Mouse (Mus musculus) retina, embryonic 14.5 days (tissue): ENCODE results near the gene Bcl2l13.
"Not testable (repeated sequence)": the region's sequence is repeated elsewhere in the genome, so short reads cannot be mapped to it uniquely, and the experiment has no call there.

Source experiments
- DNase-seq: peaks from one replicate; pipeline ENCODE4 v3.0.0-alpha.2; 2015; ENCODE audit warnings: low spot score

The Bcl2l13 gene

DNA sequence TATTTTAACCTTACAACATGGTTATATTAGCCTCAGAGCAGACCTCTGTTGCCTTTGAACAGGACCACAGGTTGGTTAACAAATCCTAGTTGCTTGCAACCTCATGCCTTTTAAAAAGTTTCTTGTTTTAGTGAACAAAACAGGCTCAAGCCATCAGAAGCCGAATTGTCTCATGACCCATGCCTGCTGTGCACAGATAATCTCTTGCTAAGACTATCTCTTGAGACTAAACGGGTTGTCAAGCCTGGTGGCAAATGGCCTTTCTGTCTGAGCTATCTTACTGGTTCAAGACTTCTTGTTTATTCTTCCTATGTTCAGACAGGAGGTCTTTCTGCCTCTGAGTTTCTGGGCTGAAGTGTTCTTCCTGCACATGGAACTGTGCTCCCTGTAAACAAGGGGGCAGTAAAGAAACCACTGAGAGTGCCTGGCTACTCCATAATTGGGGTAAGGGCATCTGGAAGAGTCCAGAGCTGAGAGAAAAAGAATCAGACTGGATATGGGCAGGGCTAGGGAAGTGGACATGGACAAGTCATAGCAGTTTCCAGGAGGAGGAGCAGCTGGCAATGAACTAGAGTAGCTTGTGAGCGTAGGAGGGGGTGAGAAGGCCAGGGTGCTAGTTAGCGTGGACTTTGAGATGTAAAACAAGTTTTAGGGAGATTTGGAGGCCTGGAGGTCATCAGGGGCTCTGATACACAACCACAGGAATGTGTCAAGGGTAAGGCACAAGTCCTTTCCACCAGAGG lies 5.0 kb upstream of the Bcl2l13 start:
- no peak for DNase-seq

DNA sequence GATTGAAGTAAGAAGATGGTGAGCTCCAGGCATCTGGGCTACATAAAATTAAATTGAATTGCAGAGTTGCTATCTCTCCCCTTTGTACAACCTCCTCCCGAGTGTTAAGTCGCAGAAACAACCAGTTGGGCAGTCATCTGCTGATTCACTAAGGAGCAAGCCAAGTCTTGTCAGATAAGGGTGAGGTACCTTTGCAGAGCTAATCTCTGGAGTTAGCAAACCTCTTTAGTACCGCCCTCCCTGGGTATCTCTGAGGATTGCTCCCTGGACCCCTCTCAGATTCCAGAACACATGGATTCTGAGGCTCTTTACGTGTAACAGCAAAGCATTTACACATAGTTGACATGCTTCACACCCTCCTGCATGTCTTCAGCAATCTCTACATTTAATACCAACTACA lies 3.9 kb upstream of the Bcl2l13 start:
- DNase-seq = no peak

DNA sequence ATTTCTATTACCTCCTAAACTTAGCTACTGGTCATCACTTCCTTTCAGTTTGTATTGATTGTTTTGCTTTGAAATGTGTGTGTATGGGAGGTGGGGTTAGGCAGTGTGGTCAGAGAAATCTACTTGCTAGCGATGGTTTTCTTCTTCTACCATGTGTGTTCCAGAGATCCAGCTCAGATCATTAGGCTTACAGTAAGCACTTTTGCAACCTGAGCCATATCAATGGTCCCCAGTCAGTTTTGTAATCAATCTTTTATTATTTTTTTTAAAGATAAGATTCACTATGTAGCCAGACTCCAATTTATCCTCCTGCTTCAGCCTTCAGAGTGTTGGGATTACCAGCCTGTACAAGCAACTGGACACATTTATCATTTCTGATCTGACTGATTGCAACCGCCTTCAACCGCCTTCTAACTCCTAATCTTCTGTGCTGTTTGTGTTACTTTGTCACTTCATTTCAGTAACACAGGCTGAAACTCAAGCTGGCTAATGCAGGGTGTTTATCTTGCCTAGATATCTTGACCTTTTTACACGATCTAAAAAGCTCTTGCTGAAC lies 1.2 kb upstream of the Bcl2l13 start:
- DNase-seq = no peak

DNA sequence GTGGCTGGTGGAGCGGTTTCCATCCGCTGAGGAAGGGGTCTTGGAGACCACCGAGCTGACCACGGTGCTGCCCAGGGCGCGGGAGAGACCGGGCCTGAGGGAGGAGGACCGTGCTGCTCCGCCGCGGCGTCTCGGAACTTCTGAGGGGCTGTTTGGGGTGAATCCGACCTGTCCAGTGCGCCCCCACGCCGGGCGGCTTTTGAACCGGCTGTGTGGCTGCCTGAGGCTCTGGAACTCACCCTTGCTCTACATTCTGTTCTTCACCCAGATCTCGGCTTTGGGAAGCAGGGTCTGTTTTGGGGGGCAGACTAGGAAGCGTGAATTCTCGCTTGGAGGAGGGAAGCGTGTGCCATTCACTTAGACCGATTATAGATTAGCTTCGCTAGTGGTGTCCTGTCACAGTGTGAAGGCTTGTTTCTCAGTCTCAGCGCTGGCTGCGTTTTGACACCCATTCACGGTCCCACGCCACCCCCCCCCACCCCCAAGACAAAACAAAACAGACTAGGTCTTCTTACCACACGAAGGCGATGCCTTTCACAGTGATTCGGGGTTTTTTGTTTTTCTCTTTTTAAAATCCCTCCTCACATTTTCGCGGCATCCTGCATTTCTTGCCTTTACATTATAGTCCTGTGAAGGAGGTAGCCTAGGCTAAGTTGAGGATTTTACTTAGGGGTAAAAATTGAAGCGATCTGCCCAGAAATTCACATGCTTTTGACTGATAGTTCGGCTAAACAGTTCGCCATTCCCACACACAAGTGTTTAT lies 558 bp downstream of the Bcl2l13 start:
- no peak for DNase-seq

DNA sequence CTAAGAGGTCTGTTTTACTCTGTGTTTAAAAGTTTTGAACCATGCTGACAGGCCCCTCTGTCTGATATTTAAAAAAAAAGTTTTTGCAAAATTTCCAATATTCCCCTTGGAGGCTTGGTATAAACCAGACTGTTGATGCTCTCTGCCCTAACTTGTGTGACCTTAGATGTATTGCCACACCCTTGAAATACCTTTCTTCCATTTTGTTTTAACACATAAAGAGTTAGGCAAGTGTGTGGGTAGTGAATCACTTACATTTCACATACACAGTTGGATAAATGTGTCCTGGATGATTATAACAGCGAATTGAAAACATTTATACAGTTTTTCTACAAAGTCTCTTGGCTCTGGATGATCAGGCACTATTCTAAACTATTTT lies 1.1 kb downstream of the Bcl2l13 start:
- DNase-seq = no peak

DNA sequence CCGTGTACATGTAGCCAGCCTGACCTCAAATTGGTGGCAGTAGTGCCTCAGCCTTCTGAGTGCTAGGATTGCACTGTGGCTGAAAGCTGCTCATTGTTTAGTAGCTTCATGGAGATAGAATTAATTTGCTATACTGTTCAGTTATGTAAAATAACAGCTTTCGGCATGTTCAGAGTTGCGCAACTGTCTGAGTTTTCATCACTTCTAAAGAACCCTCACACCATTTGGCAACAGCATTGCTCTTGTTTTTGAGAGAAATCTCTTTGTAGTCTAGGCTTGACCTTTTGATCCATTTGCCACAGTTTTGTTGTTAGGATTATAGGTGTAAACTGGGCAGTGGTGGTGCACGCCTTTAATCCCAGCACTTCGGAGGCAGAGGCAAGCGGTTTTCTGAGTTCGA lies 4.2 kb downstream of the Bcl2l13 start:
- DNase-seq = no peak

DNA sequence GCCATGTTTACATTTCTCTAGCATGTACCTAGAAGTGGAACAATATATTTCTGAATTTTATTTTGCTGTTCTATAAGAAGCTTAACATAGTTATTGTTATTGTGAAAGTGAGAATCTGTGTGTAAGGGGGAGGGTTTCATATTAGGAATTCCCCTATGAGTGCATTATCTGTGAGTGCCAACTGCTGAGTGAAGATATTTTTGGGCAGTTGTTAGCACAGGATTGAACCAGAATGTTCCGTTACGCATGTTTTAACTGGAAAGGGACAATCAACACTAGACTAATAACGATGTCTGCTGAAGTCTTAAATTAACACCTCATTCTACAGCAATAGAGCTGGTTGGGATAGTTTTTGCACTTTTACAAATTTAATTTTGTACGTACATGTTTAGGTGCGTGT lies 5.7 kb downstream of the Bcl2l13 start:
- DNase-seq = no peak

DNA sequence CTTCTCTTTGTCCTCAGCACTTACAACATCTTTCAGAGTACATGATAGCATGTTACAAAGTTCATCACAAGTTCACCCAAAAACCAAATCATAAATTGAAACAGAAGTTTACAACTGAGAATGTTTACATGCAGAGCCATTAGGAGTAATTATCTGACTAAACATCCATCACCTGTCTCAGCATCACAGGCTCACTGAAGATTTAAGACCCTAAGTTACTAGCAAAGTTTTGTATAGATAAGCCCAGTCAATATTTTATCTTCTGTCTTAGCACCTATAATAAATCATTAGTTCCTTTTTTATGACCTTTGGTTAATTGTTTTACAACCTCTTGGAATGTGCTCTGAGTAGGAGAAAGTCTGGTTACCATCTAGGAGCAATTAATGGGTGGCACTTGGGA lies 14.7 kb downstream of the Bcl2l13 start:
- not testable (repeated sequence) for DNase-seq

DNA sequence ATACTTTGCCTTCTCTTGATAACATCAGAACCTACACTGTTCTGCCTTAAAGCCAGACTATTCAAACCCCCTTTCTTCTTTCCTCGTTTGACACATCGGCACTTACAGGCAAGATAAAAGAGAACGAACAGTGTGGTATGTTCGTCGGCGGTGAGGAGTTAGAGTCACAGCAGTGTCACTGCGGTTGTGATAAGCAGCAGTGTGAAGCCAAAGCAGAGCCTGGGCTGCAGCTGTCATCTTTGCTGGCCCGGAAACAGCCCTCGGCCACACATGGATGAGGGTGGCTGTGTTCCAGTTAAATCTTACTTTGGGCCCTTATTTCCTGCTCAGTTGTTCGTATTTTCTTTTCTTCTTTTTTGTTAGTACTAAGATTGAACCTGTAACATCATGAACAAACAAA lies 18.4 kb downstream of the Bcl2l13 start:
- DNase-seq = no peak

DNA sequence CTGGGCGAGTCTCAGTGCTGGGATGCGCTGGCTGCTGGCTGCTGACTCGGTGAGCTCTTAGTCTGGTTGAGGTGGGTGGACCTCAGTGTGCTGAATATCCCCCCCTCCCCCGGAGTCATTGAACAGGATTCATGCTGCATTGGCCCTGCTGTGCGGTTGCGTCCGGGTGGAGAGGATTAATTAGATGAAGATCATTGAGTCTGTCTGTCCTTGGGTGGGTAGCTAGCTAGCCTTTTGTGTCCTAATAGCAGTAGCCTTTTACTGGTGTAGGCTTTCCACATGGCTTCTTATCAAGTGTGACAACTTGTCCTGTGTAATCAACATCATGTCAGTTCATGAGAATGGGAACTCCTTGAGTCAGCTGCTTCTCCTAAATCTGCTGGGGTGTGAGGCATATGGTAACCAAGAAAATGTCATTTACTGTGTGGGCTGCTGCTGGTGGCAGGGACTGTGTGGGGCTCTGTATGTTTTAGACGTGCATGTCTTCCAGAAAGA lies 22.3 kb downstream of the Bcl2l13 start:
- peak; percentile 97 for DNase-seq

DNA sequence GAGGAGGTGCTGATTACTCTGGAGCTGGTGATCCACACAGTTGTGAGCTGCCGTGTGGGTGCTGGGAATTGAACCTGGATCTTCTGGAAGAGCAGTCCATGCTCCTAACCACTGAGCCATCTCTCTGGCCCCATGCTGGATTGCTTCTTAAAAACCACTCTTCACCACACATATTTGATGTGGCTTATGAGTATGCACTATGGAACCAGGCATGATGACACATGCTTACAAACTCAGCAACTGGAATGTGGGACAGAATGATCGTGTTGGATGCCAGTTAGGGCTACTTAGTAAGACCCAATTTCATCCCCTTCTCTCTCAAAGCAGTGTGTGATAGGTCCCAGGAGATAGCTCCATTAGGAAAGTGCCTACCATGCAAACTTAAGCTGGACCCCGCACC lies 24.1 kb downstream of the Bcl2l13 start:
- DNase-seq = no peak

DNA sequence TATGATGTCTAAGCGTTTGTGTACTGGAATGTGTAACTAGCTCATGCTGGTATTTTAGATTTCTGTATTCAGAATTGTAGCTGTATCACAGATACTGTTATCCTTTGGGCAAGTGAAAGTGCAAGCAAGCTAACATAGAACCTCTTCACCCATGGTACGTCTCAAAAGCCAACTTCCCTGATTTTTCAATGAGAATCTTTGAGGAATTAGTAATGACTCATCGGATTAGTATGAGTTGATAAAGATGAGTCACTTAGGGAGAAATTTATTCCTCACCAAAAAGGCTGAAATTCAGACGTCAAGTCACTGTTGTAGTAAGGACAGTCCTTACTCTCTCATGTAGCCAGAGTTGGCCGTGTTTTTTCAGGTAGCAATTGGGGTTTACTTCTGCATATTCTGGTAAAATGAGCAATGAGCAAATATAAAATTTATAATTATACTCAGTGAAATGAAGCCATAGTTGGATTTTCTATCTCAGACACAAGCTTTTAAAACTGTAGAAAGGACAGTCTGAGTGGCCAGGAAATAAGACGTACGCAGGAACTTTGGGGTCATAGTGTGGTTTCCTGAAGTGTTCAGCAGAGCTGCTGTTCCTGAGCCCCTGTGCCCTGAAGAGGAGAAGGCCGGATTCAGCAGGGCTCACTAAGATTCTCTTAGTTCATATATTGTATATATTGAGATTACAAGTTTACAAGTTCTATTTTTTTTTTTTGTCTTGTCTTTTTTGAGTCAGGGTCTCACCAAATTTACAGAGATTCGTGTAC lies 30.2 kb downstream of the Bcl2l13 start:
- no peak for DNase-seq

DNA sequence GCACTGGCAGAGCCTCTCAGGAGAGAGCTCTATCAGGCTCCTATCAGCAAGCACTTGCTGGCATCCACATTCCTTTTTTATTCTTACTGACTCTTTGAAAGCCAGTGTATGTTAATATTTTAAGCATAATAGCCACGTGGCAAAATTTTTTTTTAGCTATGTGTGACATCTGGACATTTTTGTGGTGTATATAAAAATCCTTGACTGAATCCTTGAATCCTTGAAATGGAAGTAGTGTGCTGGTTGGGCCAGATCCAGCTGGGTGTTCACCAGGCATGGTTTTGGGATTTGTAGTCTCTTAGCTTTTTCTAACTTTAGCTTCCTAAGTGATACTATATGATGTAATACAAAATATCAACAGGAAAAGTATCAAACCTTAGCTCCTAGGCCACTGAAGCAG lies 32.8 kb downstream of the Bcl2l13 start:
- no peak for DNase-seq

DNA sequence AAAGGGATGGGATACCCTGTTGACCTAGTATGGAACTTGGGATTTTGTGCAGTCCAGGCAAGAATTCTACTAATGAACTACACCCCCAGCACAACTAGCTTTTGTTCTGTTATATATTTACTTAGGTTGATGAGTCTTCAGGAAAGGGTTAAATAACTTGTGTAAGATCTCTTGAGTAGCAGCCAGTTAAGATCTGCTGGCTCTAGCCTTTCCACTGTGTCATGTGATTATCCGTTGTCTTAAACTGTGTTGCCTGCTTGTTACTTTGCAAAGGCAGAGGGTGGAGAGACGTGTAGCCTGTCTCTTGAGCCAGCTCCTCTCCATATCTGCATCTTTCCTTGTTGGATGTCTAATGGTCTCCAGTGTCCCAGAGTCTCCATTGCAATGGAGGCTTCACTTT lies 35.3 kb downstream of the Bcl2l13 start:
- DNase-seq = no peak

DNA sequence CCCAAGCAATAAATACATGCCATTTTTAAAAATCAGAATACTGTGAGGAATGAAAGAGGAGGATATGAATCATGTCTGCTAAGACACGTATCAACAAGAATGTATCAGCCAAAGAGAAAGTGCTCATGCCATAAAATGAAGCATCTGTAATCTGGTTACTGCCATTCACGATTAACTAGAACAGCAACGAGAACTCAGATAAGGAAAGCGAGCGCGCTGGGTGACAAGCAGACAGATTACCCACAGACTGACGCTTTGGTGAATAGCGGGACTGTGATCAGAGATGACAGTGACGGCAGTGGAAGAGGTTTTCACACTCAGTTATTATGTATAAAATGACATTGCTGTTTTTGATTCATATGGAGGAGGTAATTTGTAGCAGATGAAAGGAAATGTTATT lies 37.9 kb downstream of the Bcl2l13 start:
- no peak for DNase-seq

DNA sequence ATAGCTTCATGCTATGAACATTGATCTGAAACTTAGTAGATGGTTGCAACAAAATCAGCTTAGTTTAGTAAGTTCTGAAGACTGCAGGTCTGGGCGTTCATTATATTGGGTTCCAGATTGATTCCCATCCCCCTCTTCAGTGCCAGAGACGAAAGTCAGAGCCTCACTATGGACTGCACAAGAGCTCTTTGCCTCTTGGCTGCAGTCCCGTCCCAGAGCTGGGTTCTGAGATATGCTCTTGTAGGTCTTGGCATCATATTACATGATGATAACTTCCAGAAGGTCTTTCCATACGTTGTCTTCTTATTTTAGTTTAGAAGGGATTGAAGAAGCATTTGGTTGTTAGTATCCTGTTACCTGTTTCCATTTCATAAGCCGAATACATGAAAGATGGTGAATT lies 43.0 kb downstream of the Bcl2l13 start:
- DNase-seq = no peak

DNA sequence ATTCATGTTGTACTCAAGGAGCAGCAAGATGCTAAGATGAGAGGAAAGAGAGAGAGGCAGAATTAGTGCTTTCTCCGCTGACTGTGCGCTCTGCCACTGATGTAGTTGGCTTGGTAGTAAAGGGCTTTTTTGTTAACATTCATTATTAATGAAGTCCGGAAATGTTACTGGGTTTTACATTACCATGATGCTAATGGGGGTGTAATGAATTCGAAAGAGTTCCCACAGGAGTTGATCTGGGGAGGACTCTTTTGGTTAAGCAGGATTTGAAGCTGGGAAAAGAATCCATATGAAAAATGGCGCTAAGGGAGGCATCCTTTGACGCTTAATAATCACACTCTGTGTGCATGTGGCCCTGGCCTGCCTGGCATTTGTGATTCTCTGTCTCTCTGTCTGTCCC lies 48.4 kb downstream of the Bcl2l13 start:
- DNase-seq = peak; percentile 21

DNA sequence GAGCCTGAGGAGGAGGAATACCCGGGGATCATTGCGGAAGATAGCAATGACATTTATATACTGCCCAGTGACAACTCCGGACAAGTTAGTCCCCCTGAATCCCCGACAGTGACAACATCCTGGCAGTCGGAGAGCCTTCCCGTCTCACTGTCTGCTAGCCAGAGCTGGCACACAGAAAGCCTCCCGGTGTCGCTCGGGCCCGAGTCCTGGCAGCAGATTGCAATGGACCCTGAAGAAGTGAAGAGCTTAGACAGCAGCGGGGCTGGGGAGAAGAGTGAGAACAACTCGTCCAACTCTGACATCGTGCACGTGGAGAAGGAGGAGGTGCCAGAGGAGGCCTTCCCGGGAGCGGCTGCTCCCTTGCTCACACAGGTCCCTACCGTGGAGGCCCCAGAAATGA lies 50.7 kb downstream of the Bcl2l13 start:
- no peak for DNase-seq

DNA sequence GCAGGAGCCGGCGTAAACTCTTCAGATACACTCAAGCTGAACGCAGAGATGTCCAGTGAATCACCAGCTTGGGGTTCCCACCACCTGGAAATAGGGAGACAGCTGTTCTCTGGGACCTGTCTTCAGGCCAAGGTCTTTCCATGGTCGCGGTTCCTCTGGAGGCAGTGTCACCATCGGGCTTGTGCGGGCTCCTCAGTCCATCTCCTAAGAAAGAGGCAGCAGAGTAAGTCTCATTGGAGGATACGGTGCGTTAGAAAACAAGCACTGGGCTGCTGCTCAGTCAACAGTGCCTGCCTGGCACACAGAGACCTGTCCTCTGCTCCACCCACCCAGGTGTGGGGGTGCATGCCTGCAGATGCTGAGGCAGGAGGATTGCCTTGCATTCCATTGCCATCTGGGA lies 58.1 kb downstream of the Bcl2l13 start:
- DNase-seq = no peak

DNA sequence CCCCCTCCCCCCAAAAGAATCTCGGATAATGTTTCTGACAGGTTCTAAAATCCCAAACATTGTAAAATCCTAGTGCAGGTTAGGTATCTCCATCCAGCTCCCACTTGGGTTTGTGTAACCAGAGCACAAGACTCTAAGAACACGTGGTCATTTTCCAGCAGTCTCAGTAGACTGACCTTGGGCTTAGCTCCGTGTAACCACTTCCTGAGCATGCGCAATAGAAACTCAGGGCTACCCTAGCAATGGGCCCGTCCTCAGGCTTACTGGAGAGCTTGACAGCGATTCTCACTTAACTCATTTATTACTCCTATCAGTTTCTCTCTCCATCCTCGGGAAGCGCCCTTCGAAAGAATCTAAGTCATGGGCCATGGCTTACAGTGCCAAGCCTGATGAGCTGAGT lies 58.5 kb downstream of the Bcl2l13 start:
- no peak for DNase-seq

DNA sequence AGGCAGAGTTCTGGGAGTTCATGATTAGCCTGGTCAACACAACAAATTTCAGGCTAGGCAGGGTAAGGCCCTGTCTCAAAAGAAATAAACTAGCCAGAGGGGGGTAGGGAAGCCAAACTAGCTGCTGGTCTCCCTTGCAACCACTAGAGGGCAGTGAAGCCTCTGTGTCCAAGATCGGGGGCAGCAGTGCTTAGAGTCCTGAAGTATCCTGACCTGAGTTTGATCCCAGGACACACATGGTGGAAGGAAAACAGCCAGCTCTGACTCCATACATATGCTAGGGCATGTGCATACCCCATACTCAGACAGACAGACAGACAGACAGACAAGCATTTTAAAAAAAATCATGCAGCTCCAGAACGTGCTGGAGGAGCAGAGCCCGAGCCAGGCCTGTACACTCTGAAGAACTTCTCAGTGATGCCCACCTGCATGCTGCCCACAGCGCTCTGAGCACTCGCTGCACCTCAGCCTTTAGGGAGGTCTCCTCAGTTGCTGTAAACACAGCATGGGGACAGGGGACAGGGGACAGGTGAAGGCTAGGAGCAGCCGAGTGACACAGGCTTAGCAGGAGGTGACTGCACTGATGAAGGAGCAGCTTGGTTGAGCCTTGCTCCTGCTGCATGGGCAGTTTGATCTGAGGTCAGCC lies 62.3 kb downstream of the Bcl2l13 start:
- peak; percentile 83 for DNase-seq
